Mouse (Mus musculus) myocyte (in vitro differentiated cells): Measurements from ENCODE around the gene Agap3. TPM values are rescaled to one million over a fixed set of nuclear protein-coding genes. Genes with fewer than 3 reads are reported as not detected.

Experiments
- H3K27me3 ChIP-seq: one replicate; pipeline ENCODE4 v1.6.1; 2011; ENCODE audit not compliant: control insufficient read depth, insufficient read depth, insufficient read length
- H3K36me3 ChIP-seq: one replicate; pipeline ENCODE4 v1.6.1; 2011; ENCODE audit not compliant: control insufficient read depth, insufficient read depth
- H3K4me2 ChIP-seq: one replicate; pipeline ENCODE4 v1.6.1; 2011; ENCODE audit warnings: low read depth, control low read depth
- H3K4me3 ChIP-seq: one replicate; pipeline ENCODE4 v1.5.1; 2011; ENCODE audit warnings: mild to moderate bottlenecking, control low read depth, moderate library complexity
- H3K79me2 ChIP-seq: one replicate; pipeline ENCODE4 v1.6.1; 2011; ENCODE audit not compliant: control insufficient read depth, insufficient read depth
- H3ac ChIP-seq: one replicate; pipeline ENCODE4 v1.6.1; 2011; ENCODE audit not compliant: control insufficient read depth, insufficient read length
- CEBPB ChIP-seq: IDR thresholded peaks from 2 replicates; pipeline ENCODE4 v1.6.1; 2011; ENCODE audit warnings: mild to moderate bottlenecking, moderate library complexity; ENCODE audit not compliant: poor library complexity, insufficient read depth, severe bottlenecking
- E2F4 ChIP-seq: IDR thresholded peaks from one replicate; pipeline ENCODE4 v1.6.1; 2011; ENCODE audit warnings: mild to moderate bottlenecking, control low read depth, moderate library complexity; ENCODE audit not compliant: insufficient read depth
- MAX ChIP-seq: IDR thresholded peaks from one replicate; pipeline ENCODE4 v1.6.1; 2011; ENCODE audit warnings: low read depth, mild to moderate bottlenecking, control low read depth
- MYOD1 ChIP-seq, 3 experiments: IDR thresholded peaks; one replicate each; pipeline ENCODE4 v1.6.1; 2011; ENCODE audit warnings: control low read depth in 2 of 3, low read depth in 2 of 3, mild to moderate bottlenecking in 2 of 3, moderate library complexity in 1 of 3; ENCODE audit not compliant: insufficient read length in 2 of 3, control insufficient read depth in 1 of 3
- MYOG ChIP-seq, 3 experiments: IDR thresholded peaks; one replicate each; pipeline ENCODE4 v1.6.1; 2011; ENCODE audit warnings: control low read depth in 2 of 3, low read depth in 2 of 3, mild to moderate bottlenecking in 2 of 3; ENCODE audit not compliant: insufficient read length in 2 of 3, control insufficient read depth in 1 of 3, insufficient read depth in 1 of 3
- POLR2A ChIP-seq: IDR thresholded peaks from one replicate; pipeline ENCODE4 v1.6.1; 2011; ENCODE audit warnings: low read depth, mild to moderate bottlenecking, control low read depth, moderate library complexity; ENCODE audit not compliant: insufficient read length
- POLR2AphosphoS2 ChIP-seq: IDR thresholded peaks from one replicate; pipeline ENCODE4 v1.6.1; 2011; ENCODE audit warnings: low read depth, control low read depth; ENCODE audit not compliant: insufficient read length
- REST ChIP-seq: IDR thresholded peaks from one replicate; pipeline ENCODE4 v1.6.1; 2011; ENCODE audit warnings: mild to moderate bottlenecking, control low read depth, moderate library complexity; ENCODE audit not compliant: insufficient read depth, insufficient read length
- SRF ChIP-seq: IDR thresholded peaks from one replicate; pipeline ENCODE4 v1.6.1; 2011; ENCODE audit warnings: low read depth; ENCODE audit not compliant: control insufficient read depth, insufficient read length
- TCF12 ChIP-seq: IDR thresholded peaks from one replicate; pipeline ENCODE4 v1.6.1; 2011; ENCODE audit warnings: mild to moderate bottlenecking, control low read depth; ENCODE audit not compliant: poor library complexity, insufficient read depth, severe bottlenecking
- TCF3 ChIP-seq: IDR thresholded peaks from one replicate; pipeline ENCODE4 v1.6.1; 2011; ENCODE audit warnings: low read depth, control low read depth; ENCODE audit not compliant: insufficient read length
- USF1 ChIP-seq: IDR thresholded peaks from one replicate; pipeline ENCODE4 v1.6.1; 2011; ENCODE audit warnings: low read depth, mild to moderate bottlenecking, control low read depth, moderate library complexity
- polyA plus RNA-seq: library from polyadenylated mRNA; unstranded; fragments of >200 nt; fragmentation: generic; extraction: Trizol; gene quantifications from one replicate; pipeline ENCODE4 v1.2.1, GENCODE M21; 2012; ENCODE audit warnings: missing spikeins

The Agap3 gene
- polyA plus RNA-seq, 1 experiment = 119 TPM

DNA sequence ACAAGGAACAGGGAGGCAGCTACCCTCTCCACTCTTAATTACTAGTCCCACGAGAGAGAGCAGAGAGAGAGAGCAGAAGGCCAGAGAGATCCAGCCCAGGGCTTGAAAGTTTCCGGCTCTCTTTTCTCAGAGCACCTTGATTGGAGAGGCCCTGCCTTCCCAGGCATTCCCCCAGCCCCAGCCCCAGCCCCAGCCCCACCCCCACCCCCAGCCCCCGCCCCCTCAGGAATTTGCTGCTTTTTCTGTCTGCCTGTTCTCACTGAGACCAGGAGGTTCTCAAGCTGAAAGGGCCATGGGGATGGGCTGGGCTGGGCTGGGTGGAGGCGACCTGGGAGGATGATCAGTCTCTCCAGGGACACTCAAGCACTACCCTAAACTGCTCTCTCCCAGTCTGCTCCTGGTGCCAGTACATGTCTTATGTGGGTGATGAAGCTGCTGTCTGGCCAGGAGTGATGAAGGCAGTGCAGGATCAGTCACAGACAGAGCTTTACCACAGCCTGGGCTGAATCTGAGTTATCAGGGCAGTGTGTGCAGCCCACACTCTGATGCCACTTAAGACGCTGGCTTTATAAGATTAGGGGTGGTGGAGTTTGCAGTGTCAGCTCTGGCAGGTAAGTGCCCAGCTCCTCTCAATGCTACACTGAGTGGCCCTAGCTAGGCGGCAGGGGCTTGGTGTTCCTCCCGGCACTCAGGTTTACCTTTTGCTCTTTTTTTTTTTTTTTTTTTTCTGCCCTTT lies 21.1 kb downstream of the Agap3 start:
- no peak overlapping the region for H3K4me3 ChIP-seq

DNA sequence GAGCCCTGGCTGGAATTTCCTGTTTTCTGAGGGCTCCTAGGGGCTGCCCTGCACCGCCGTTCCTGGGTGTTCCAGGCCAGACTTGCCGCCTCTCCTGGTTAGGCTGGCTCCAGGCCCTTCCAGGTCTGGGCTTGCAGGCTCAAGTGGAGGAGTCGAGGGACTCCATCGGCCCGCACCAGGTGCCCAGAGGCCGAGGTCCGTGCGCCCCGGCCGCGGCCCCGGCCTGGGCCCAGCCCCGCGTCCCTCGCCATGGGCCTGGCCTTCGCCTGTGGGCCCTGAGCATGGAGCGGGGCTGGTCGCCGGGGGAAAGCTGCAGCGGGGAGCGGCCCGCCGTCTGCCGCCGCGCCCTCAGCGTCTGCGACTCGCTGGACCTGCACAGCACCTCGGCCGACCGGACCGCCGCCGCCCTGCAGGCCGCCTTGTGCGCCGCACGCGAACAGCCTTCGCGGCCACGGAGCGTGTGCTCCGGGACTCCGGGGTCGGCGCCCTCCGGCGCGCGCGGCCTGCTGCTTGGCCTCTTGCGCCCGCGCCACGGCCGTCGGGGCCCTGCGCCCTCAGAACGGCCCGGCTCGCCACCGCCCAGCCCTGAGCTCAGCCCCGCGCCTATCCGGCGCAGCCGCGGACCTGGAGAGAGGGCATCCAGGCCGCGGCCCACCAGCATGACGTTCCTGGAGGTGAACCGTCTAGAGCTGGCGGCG lies 22.2 kb downstream of the Agap3 start:
- TF ChIP-seq TCF3 (no peak), TCF12 (no peak), POLR2A (no peak), MYOD1 (IDR thresholded peaks at IDR 0.05; ENCODE audit: control insufficient read depth in 1 of 3, insufficient read length in 2 of 3, low read depth in 2 of 3) (no peak), USF1 (no peak), E2F4 (no peak), MYOG (IDR thresholded peaks at IDR 0.05; ENCODE audit: control insufficient read depth in 1 of 3, insufficient read depth in 1 of 3, insufficient read length in 2 of 3, low read depth in 2 of 3) (no peak)
- no peak overlapping the region for H3K4me3 ChIP-seq
- H3K79me2 ChIP-seq = peaks cover 49% of the 10 kb centered on the region
- no peak overlapping the region for H3K4me2 ChIP-seq
- no peaks in the 10 kb centered on the region for H3K27me3 ChIP-seq
- no peak overlapping the region for H3ac ChIP-seq
- H3K36me3 ChIP-seq = peaks cover 9% of the 10 kb centered on the region

More for the DNA sequence above, 21.1 kb downstream of the Agap3 start:
- Histone ChIP-seq H3K79me2 (peaks cover 57% of the 10 kb centered on the region), H3K4me2 (no peak overlapping the region), H3K27me3 (no peaks in the 10 kb centered on the region), H3K36me3 (peaks cover 9% of the 10 kb centered on the region), H3ac (no peak overlapping the region)
- TF ChIP-seq SRF (no peak), TCF12 (no peak), MAX (no peak), TCF3 (no peak), POLR2A (no peak), POLR2AphosphoS2 (no peak), E2F4 (no peak), MYOG (IDR thresholded peaks at IDR 0.05; ENCODE audit: control insufficient read depth in 1 of 3, insufficient read depth in 1 of 3, insufficient read length in 2 of 3, low read depth in 2 of 3) (no peak), REST (no peak), MYOD1 (IDR thresholded peaks at IDR 0.05; ENCODE audit: control insufficient read depth in 1 of 3, insufficient read length in 2 of 3, low read depth in 2 of 3) (no peak), USF1 (no peak), CEBPB (no peak)

GRCm38 (mm10) chr5:24474723-24475261 lies 22.8 kb downstream of the Agap3 start:
- Histone ChIP-seq H3K4me2 (no peak overlapping the region), H3K27me3 (no peaks in the 10 kb centered on the region), H3K4me3 (no peak overlapping the region), H3K79me2 (peaks cover 43% of the 10 kb centered on the region), H3ac (no peak overlapping the region), H3K36me3 (peaks cover 9% of the 10 kb centered on the region)
- TF ChIP-seq TCF3 = no peak
- no peak for TF ChIP-seq E2F4
- no peak for TF ChIP-seq MAX
- TF ChIP-seq USF1 = no peak
- no peak for TF ChIP-seq MYOD1 (IDR thresholded peaks at IDR 0.05; ENCODE audit: control insufficient read depth in 1 of 3, insufficient read length in 2 of 3, low read depth in 2 of 3)
- no peak for TF ChIP-seq POLR2AphosphoS2
- TF ChIP-seq TCF12 = no peak
- TF ChIP-seq CEBPB = no peak
- TF ChIP-seq POLR2A = no peak
- TF ChIP-seq SRF = no peak
- TF ChIP-seq REST = no peak
- TF ChIP-seq MYOG (IDR thresholded peaks at IDR 0.05; ENCODE audit: control insufficient read depth in 1 of 3, insufficient read depth in 1 of 3, insufficient read length in 2 of 3, low read depth in 2 of 3) = no peak

GRCm38 (mm10) chr5:24475476-24476241 lies 23.7 kb downstream of the Agap3 start:
- Histone ChIP-seq H3K4me3 (no peak overlapping the region), H3ac (no peak overlapping the region), H3K27me3 (no peaks in the 10 kb centered on the region), H3K79me2 (peaks cover 36% of the 10 kb centered on the region), H3K36me3 (peaks cover 10% of the 10 kb centered on the region), H3K4me2 (no peak overlapping the region)
- TF ChIP-seq TCF3 (no peak), REST (no peak), MYOG (IDR thresholded peaks at IDR 0.05; ENCODE audit: control insufficient read depth in 1 of 3, insufficient read depth in 1 of 3, insufficient read length in 2 of 3, low read depth in 2 of 3) (no peak), CEBPB (no peak), MYOD1 (IDR thresholded peaks at IDR 0.05; ENCODE audit: control insufficient read depth in 1 of 3, insufficient read length in 2 of 3, low read depth in 2 of 3) (no peak), MAX (no peak), POLR2A (no peak)
